Mouse (Mus musculus) left cerebral cortex, postnatal 25 days (tissue): Measurements from ENCODE around the gene Hoxb2. TPM values are rescaled to one million over a fixed set of nuclear protein-coding genes. Genes with fewer than 3 reads are reported as not detected.

ENCODE experiments used
- DNase-seq, 2 experiments: peaks; one replicate each; pipeline ENCODE4 v3.0.0; 2022; ENCODE audit warnings: low spot score in 2 of 2, mixed read lengths in 1 of 2
- intact Hi-C: fragments of 180-260 bp; cut with DNase I; formaldehyde crosslinking; loops from one replicate; pipeline ENCODE4 v1.15.1; 2025
- total RNA-seq, 2 experiments: library from RNA; stranded (reverse); gene quantifications; 2 replicates each; pipeline ENCODE4 v1.2.3; 2021

Gene Hoxb2
- total RNA-seq, 2 experiments from 2014 or later: not detected

- intact Hi-C loops: no loop called here
- no peak for DNase-seq
Measured at GRCm38 (mm10) chr11:96346916-96347520, 3.3 kb upstream of the Hoxb2 start.

- intact Hi-C loops: no loop called here
Measured at GRCm38 (mm10) chr11:96347717-96348116, 2.6 kb upstream of the Hoxb2 start.

GRCm38 (mm10) chr11:96348141-96348928 lies 2.0 kb upstream of the Hoxb2 start:
- no peak for DNase-seq
- intact Hi-C loops: no loop called here

More at GRCm38 (mm10) chr11:96347717-96348116, 2.6 kb upstream of the Hoxb2 start:
- no peak for DNase-seq

- no peak for DNase-seq
- intact Hi-C loops: no loop called here
Measured at GRCm38 (mm10) chr11:96348988-96349387, 1.3 kb upstream of the Hoxb2 start.

GRCm38 (mm10) chr11:96349491-96350340 lies 609 bp upstream of the Hoxb2 start:
- intact Hi-C loops: loop anchor here (5.0 kb wide), 3 partner anchors 82 to 342 kb away; partner anchors contain the start of gene Igf2bp1
- no peak for DNase-seq

GRCm38 (mm10) chr11:96350791-96351190 lies 466 bp downstream of the Hoxb2 start:
- intact Hi-C loops: loop anchor here (5.0 kb wide), 3 partner anchors 83 to 343 kb away; partner anchors contain the start of gene Igf2bp1
- DNase-seq: no peak

DNA sequence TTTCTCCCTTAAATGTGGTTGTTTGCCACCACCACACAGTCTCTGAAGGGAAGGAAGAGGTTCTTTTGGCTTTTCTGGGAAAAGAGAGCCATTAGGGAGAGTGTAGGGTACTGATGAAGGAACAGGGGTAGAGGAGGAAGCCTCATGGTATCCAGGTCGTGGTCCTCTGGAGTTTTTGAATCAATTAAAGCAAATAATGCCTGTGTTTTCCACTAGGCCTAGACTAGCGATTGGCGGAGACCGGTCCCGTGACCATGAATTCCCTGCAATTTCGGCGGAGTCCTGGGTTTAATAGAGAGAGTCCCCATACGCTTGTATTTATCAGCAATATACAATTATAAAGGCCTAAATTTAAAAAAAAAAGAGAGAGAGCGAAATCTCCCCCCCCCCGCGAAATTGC lies 987 bp downstream of the Hoxb2 start:
- DNase-seq: no peak
- intact Hi-C loops: loop anchor here (5.0 kb wide), 3 partner anchors 84 to 344 kb away; partner anchors contain the start of gene Igf2bp1

DNA sequence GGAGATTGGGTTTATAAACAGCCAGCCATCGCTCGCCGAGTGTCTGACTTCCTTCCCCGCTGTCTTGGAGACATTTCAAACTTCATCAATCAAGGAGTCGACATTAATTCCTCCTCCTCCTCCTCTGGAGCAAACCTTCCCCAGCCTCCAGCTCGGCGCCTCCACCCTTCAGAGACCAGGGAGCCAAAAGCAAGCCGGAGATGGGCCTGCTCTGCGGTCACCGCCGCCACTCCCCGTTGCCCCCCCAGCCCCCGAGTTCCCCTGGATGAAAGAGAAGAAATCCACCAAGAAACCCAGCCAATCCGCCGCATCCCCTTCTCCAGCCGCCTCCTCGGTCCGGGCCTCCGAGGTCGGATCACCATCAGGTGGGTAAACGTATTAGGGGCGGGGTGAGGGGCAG lies 1.5 kb downstream of the Hoxb2 start:
- no peak for DNase-seq
- intact Hi-C loops: loop anchor here (5.0 kb wide), 3 partner anchors 85 to 345 kb away; partner anchors contain the start of gene Igf2bp1

GRCm38 (mm10) chr11:96352691-96353521 lies 2.6 kb downstream of the Hoxb2 start:
- intact Hi-C loops: loop anchor here (5.0 kb wide), 3 partner anchors 86 to 346 kb away; partner anchors contain the start of gene Igf2bp1
- peak in 1 of 2 experiments; percentile 18 for DNase-seq

GRCm38 (mm10) chr11:96353522-96353841 lies 3.2 kb downstream of the Hoxb2 start:
- intact Hi-C loops: loop anchor here (5.0 kb wide), 3 partner anchors 86 to 346 kb away; partner anchors contain the start of gene Igf2bp1
- DNase-seq: peak in 1 of 2 experiments; percentile 14

- DNase-seq: no peak
- intact Hi-C loops: loop anchor here (5.0 kb wide), 3 partner anchors 87 to 347 kb away; partner anchors contain the start of gene Igf2bp1
Measured at GRCm38 (mm10) chr11:96353939-96354338, 3.6 kb downstream of the Hoxb2 start.

DNA sequence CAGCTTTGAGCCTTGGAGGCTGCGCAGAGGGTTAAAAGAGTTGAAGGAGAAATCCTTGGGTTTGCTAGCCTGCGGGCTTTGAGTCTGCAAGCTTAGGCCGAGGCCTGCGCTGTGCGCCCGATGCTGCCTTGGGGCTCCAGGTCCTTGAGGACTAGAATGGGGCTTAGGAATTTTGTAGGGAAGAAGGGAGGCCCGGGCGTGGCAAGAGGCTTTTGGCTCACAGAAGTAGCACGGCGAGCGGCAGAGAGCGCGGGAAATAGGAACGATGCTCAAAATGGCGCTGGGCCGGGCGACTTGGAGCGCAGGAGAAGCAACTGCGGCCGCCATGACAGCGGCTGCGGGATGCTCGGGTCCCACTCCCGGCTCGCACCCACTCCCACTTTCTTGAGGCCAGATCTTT lies 4.1 kb downstream of the Hoxb2 start:
- DNase-seq: no peak
- intact Hi-C loops: loop anchor here (5.0 kb wide), 3 partner anchors 87 to 347 kb away; partner anchors contain the start of gene Igf2bp1

- no peak for DNase-seq
- intact Hi-C loops: loop anchor here (5.0 kb wide), 3 partner anchors 88 to 348 kb away; partner anchors contain the start of gene Igf2bp1
Measured at GRCm38 (mm10) chr11:96354801-96355311, 4.5 kb downstream of the Hoxb2 start.

DNA sequence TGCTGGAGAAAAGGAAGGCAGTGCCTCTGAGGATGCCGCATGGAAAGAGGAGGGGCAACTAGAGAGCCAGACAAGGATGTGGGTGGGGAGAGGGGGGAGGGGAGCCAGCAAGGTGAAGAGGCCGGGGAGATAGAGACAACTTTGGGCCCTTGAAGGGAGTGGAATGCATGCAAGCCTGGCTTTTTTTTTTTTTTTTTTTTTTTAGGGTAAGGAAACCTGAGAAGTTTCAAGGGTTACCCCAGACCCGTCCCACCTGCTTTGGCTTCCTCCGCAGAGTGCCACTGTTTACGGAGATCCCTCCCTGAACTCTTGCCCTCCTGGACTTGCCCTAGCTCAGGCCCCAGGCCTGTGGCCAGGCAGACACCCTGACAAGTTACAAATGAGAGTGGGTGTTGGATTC lies 13.5 kb downstream of the Hoxb2 start:
- no peak for DNase-seq
- intact Hi-C loops: no loop called here

GRCm38 (mm10) chr11:96365441-96366091 lies 15.2 kb downstream of the Hoxb2 start, which contains the start of gene Hoxb1:
Gene Hoxb1 (plus strand): TSS chr11:96365752.
- intact Hi-C loops: no loop called here
- DNase-seq: no peak

GRCm38 (mm10) chr11:96366092-96367041 lies 16.0 kb downstream of the Hoxb2 start:
- DNase-seq: no peak
- intact Hi-C loops: no loop called here

DNA sequence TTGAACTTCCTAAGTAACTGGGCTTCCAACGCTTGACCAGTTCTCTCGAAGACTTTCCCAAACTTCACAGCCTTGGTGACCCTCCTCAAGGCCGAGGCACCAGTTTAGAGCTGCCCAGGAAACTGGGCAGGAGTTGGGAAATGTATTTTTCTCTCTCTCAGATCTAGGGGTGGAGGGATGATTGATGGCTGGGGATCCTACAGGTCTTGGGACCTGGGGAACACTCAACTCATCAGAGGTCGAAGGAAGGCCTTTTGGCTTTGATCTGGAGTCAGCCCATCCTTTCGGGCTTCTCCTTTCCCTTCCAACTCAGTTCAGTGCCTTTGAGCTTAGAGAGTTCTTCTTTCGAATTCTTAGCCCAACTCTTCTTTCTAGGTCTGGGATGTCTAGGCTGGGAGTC lies 16.8 kb downstream of the Hoxb2 start:
- intact Hi-C loops: no loop called here

More for the DNA sequence above, 16.8 kb downstream of the Hoxb2 start:
- no peak for DNase-seq
